Mouse (Mus musculus): ENCODE measurements around the gene Ddx49.

Ddx49 gene

DNA sequence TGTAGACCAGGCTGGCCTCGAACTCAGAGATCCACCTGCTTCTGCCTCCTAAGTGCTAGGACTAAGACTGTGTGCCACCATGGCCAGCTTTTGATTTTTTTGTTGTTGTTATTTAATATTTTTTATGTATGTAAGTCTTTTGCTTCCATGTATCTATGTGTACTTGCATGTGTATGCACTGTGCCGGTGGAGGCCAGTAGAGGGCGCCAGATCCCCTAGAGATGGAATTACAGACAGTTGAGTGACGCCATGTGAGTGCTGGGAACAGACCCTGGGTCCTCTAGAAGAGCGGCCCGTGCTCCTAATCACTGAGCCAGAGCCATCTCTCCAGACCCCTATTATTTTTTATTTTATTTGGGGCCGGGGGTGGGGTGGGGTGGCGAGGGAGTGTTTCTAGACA is 15.6 kb downstream of the Ddx49 start:
- CTCF ChIA-PET: interaction anchor here (0.5 to 1.4 kb wide), 10 partner anchors 17 to 462 kb away, joined by 3 to 4 read pairs (median 3); no protein-coding TSS in a partner anchor
- POLR2A ChIA-PET: interaction anchor here in 3 of 4 experiments (0.5 to 14.3 kb wide), 10 partner anchors 8 to 224 kb away, joined by 3 to 118 read pairs (median 4); partner anchors contain the start of genes Cope (in 1 of the 3), Ddx49 (in 1 of the 3) and Uba52 (in 1 of the 3)

DNA sequence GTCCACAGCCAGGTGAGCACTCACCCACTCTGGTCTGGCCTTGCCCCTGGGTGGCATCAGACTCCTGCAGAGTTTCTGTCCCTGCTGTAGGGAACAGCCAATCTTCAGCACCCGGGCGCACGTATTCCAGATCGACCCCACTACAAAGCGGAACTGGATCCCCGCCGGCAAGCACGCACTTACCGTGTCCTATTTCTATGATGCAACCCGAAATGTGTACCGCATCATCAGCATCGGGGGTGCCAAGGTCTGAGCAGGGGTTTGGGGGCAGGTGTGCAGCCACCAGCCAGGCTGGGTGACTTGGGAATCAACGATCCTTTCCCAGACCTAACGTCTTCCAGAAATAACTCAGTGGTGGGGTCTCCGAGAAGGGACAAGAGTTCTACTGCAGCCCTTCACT is 17.0 kb downstream of the Ddx49 start:
- POLR2A ChIA-PET: interaction anchor here in 3 of 4 experiments (0.6 to 14.3 kb wide), 6 partner anchors 8 to 235 kb away, joined by 3 to 118 read pairs (median 5); no protein-coding TSS in a partner anchor
- CTCF ChIA-PET: interaction anchor here in 2 of 4 experiments (1.1 to 1.4 kb wide), 3 partner anchors 16 to 32 kb away, joined by 3 to 4 read pairs (median 4); no protein-coding TSS in a partner anchor

- ChIA-PET POLR2A (interaction anchor here in 3 of 4 experiments (0.6 to 14.3 kb wide), 10 partner anchors 9 to 182 kb away, joined by 3 to 118 read pairs (median 8); partner anchors contain the start of gene Slc25a42 (in 1 of the 3)), CTCF (interaction anchor here in 1 of 4 experiments (0.6 to 2.3 kb wide), 4 partner anchors 13 to 47 kb away, joined by 3 to 15 read pairs (median 6); no protein-coding TSS in a partner anchor)
Observed at GRCm38 (mm10) chr8:70284421-70284820, 17.9 kb downstream of the Ddx49 start.

DNA sequence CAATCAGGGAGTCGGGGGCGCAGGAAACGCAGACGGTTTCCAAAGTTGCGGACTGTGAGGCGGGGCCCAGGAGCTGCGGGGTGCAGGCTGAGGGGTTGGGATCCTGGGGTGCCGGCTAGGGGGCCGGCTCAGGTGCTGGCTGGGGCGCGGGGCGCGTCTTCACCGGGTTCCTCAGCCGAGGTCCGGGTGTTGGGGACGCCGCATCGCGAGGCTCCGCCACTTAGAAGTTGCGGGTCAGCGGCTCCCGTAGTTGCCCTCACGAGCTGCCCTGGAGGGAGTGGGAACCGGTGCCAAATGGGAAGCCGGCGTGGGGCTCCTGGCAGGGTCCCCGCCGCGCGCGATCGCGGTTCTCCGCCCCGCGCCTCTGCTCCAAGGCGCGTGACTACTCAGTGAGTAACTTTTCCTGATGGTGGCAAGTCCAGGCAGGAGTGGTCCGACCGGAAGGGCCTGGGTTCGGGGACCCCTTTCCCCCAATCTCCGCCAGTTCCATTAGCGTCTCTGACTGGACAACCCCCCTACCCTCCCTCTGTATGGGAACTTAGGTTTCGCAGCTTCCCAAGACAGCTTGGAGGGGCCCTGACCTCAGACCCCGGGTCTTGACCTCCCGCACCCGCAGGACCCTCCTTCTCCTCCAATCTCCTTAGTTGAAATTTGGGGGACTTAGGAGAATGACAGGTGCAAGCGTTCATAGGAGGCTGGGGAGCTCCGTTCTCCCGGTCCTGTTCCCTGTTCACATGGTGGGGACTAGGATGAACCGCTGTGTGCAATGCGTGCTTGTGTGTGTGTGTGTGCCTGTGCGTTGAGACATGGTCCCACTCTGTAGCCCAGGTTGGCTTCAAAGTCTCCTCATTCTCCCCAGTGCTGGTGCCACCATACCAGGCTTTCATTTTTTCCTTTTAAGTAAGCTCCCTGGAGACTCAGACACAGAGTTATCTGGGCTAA is 18.9 kb downstream of the Ddx49 start:
- POLR2A ChIA-PET: interaction anchor here (0.6 to 14.3 kb wide), 47 partner anchors 10 to 619 kb away, joined by 3 to 118 read pairs (median 4); partner anchors contain the start of genes Slc25a42 (in 2 of the 4), Upf1 (in 2 of the 4), Rex1bd (in 1 of the 4) and Tm6sf2 (in 1 of the 4)
- CTCF ChIA-PET: interaction anchor here (0.6 to 3.0 kb wide), 39 partner anchors 9 to 1451 kb away, joined by 3 to 15 read pairs (median 4); partner anchors contain the start of genes Slc25a42 (in 2 of the 4), Cers1 (in 1 of the 4), Comp (in 1 of the 4) and Cope (in 1 of the 4)

DNA sequence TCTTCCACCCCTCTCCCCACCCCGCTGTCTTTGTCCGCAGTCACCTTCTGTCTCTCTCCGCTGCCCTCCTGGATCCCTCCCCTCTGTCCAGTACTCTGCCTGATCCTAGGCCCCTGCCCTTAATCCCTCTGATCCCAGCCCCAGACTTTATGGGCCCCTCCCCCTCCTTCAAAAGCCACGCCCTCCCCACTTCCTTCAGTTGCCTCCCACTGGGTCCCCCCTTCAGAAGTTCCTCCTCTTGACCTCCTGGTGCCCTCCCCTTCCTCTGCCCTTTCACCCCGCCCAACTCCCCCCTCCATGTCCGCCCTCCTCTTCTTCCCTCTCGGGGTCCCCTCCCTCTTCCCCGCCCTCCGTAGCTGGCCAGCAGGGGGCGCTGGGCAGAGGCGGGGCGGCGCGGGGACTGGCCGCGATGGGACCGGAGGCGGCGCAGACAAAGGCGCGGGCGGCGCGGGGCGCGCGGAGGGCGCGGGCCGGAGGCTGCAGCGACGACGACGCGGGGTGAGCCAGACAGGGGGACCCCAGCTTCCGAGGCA is 19.6 kb downstream of the Ddx49 start, which contains the start of gene Homer3:
TSS of gene Homer3 (plus strand) at position 225 of the 533 bp plus-strand sequence.
- ChIA-PET POLR2A (interaction anchor here (0.6 to 14.3 kb wide), 41 partner anchors 9 to 619 kb away, joined by 3 to 118 read pairs (median 4); partner anchors contain the start of genes Slc25a42 (in 2 of the 4), Upf1 (in 2 of the 4), Rex1bd (in 1 of the 4) and Tm6sf2 (in 1 of the 4)), CTCF (interaction anchor here (0.6 to 3.0 kb wide), 29 partner anchors 9 to 1049 kb away, joined by 3 to 15 read pairs (median 4); partner anchors contain the start of genes Cers1 (in 1 of the 4), Comp (in 1 of the 4), Cope (in 1 of the 4) and Ddx49 (in 1 of the 4))

DNA sequence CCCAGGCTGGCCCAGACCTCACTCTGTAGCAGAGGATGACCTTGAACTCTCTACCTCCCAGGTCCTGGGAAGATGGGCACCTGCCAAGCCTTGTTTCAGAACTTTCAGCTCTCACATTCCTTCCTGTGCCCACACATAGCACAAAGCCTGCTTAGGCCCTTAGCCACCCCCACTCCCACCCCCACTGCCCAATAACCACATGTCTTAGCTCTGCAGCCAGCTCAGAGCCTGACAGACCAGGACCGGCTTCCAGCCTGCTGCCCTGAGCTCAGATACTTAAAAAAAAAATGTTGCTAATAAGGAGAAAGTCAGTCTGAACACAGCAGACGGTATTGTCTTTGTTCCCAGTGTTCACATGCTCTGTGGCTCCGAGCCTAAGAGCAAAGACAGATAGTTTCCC is 21.3 kb downstream of the Ddx49 start:
- CTCF ChIA-PET: interaction anchor here in 3 of 4 experiments (0.6 to 3.0 kb wide), 5 partner anchors 11 to 396 kb away, joined by 3 to 12 read pairs (median 4); no protein-coding TSS in a partner anchor
- POLR2A ChIA-PET: interaction anchor here in 3 of 4 experiments (0.5 to 14.3 kb wide), 14 partner anchors 8 to 1219 kb away, joined by 3 to 118 read pairs (median 3); partner anchors contain the start of genes Ell (in 1 of the 3) and Slc25a42 (in 1 of the 3)

DNA sequence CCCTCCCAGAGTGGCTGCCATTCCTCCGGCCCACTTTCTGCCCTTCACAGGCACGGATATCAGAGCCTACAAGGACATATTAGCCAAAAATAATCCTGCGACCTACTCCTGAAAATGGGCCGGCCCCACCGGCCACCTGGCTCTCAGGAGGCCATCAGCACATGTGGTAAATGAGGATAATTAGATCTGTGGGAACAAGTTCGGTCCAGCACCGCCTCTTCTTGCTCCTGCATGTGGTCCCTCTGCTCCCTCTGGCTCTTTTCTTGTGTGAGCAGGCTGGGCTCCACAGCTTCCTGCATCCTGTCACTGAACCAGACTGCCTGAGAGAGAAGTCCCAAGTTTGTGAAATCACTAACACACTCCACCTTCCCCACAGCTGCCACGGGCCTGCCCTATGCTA is 23.0 kb downstream of the Ddx49 start:
- ChIA-PET POLR2A (interaction anchor here in 2 of 4 experiments (0.9 to 14.3 kb wide), 10 partner anchors 8 to 52 kb away, joined by 3 to 118 read pairs (median 4); no protein-coding TSS in a partner anchor), CTCF (interaction anchor here in 2 of 4 experiments (1.0 to 1.5 kb wide), 2 partner anchors 9 to 10 kb away, joined by 3 to 5 read pairs; no protein-coding TSS in a partner anchor)

- CTCF ChIA-PET: interaction anchor here in 2 of 4 experiments (0.7 to 1.1 kb wide), 4 partner anchors 9 to 33 kb away, joined by 3 to 6 read pairs (median 3); no protein-coding TSS in a partner anchor
Observed at GRCm38 (mm10) chr8:70278175-70278574, 24.1 kb downstream of the Ddx49 start.

GRCm38 (mm10) chr8:70276476-70276875 is 25.8 kb downstream of the Ddx49 start:
- CTCF ChIA-PET: interaction anchor here in 1 of 4 experiments (0.6 kb wide), 1 partner anchor 575 kb away, joined by 4 read pairs; no protein-coding TSS in a partner anchor

More at GRCm38 (mm10) chr8:70278175-70278574, 24.1 kb downstream of the Ddx49 start:
- POLR2A ChIA-PET: interaction anchor here in 2 of 4 experiments (0.5 to 14.3 kb wide), 11 partner anchors 9 to 261 kb away, joined by 3 to 118 read pairs (median 4); partner anchors contain the start of gene Ell (in 1 of the 2)

GRCm38 (mm10) chr8:70274350-70274749 is 27.9 kb downstream of the Ddx49 start:
- POLR2A ChIA-PET: interaction anchor here in 3 of 4 experiments (0.6 to 7.0 kb wide), 25 partner anchors 7 to 427 kb away, joined by 3 to 88 read pairs (median 4); partner anchors contain the start of genes Homer3 (in 3 of the 3), Jund (in 1 of the 3), Klhl26 (in 1 of the 3) and Slc25a42 (in 1 of the 3)

More at GRCm38 (mm10) chr8:70276476-70276875, 25.8 kb downstream of the Ddx49 start:
- POLR2A ChIA-PET: interaction anchor here in 2 of 4 experiments (0.6 to 14.3 kb wide), 7 partner anchors 7 to 64 kb away, joined by 3 to 118 read pairs (median 3); partner anchors contain the start of gene Slc25a42 (in 1 of the 2)

GRCm38 (mm10) chr8:70272949-70273348 is 29.3 kb downstream of the Ddx49 start:
- ChIA-PET POLR2A (interaction anchor here (0.5 to 7.0 kb wide), 39 partner anchors 8 to 426 kb away, joined by 3 to 88 read pairs (median 4); partner anchors contain the start of genes Homer3 (in 3 of the 4), Jund (in 2 of the 4), Slc25a42 (in 2 of the 4) and Upf1 (in 2 of the 4)), CTCF (interaction anchor here in 3 of 4 experiments (0.5 to 1.7 kb wide), 5 partner anchors 9 to 88 kb away, joined by 3 to 7 read pairs (median 3); partner anchors contain the start of gene Homer3 (in 1 of the 3))

More at GRCm38 (mm10) chr8:70274350-70274749, 27.9 kb downstream of the Ddx49 start:
- CTCF ChIA-PET: interaction anchor here in 3 of 4 experiments (0.6 to 1.7 kb wide), 5 partner anchors 8 to 373 kb away, joined by 3 to 9 read pairs (median 4); partner anchors contain the start of gene Homer3 (in 1 of the 3)

GRCm38 (mm10) chr8:70268799-70269565 is 33.3 kb downstream of the Ddx49 start:
- ChIA-PET CTCF (interaction anchor here (0.6 to 3.5 kb wide), 36 partner anchors 8 to 432 kb away, joined by 3 to 15 read pairs (median 4); partner anchors contain the start of gene Homer3 (in 4 of the 4)), POLR2A (interaction anchor here (0.6 to 7.0 kb wide), 30 partner anchors 11 to 292 kb away, joined by 3 to 118 read pairs (median 4); partner anchors contain the start of genes Homer3 (in 2 of the 4), Slc25a42 (in 2 of the 4), Upf1 (in 2 of the 4) and Tmem161a (in 1 of the 4))

DNA sequence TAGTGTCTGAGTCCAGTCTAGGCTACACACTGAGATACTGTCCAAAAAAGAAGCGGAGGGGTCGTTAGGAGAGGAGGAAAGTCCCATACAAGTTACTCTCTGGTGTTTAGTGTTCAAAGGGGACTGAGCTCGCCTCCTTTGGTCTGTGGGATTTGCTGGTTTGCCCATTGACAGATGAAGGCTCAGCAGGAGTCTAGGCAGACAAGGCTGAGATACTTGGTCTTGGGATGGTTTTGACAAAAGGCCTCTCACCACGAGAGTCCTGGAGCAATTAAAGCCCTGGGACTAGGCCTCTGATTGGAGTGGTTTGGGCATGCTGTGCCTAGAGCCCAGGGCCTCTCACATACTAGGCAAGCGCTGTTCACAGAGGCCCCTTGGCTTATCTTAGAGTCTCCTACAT is 34.0 kb downstream of the Ddx49 start:
- POLR2A ChIA-PET: interaction anchor here in 3 of 4 experiments (0.8 to 7.0 kb wide), 13 partner anchors 10 to 96 kb away, joined by 3 to 118 read pairs (median 5); partner anchors contain the start of genes Homer3 (in 2 of the 3) and Tmem161a (in 1 of the 3)
- CTCF ChIA-PET: interaction anchor here (0.7 to 3.5 kb wide), 14 partner anchors 10 to 313 kb away, joined by 3 to 15 read pairs (median 4); partner anchors contain the start of gene Homer3 (in 4 of the 4)

GRCm38 (mm10) chr8:70267674-70268073 is 34.6 kb downstream of the Ddx49 start:
- ChIA-PET POLR2A (interaction anchor here in 2 of 4 experiments (0.7 to 6.6 kb wide), 11 partner anchors 10 to 258 kb away, joined by 3 to 118 read pairs (median 4); partner anchors contain the start of genes Homer3 (in 1 of the 2) and Tmem161a (in 1 of the 2)), CTCF (interaction anchor here (0.7 to 3.5 kb wide), 7 partner anchors 11 to 314 kb away, joined by 3 to 15 read pairs (median 3); partner anchors contain the start of gene Homer3 (in 2 of the 4))

- ChIA-PET CTCF (interaction anchor here in 1 of 4 experiments (0.8 to 2.1 kb wide), 3 partner anchors 10 to 72 kb away, joined by 3 to 7 read pairs (median 4); no protein-coding TSS in a partner anchor), POLR2A (interaction anchor here in 3 of 4 experiments (0.7 to 2.8 kb wide), 8 partner anchors 10 to 93 kb away, joined by 3 to 9 read pairs (median 4); no protein-coding TSS in a partner anchor)
Observed at GRCm38 (mm10) chr8:70259043-70259442, 43.2 kb downstream of the Ddx49 start.
